Mouse (Mus musculus) fibroblast of lung, adult 2 months (primary cell): ENCODE results near the gene Esyt1.

Experiments
- DNase-seq: peaks from one replicate; pipeline ENCODE4 v3.0.0-alpha.2; 2011; ENCODE audit warnings: low read depth

Gene Esyt1

DNA sequence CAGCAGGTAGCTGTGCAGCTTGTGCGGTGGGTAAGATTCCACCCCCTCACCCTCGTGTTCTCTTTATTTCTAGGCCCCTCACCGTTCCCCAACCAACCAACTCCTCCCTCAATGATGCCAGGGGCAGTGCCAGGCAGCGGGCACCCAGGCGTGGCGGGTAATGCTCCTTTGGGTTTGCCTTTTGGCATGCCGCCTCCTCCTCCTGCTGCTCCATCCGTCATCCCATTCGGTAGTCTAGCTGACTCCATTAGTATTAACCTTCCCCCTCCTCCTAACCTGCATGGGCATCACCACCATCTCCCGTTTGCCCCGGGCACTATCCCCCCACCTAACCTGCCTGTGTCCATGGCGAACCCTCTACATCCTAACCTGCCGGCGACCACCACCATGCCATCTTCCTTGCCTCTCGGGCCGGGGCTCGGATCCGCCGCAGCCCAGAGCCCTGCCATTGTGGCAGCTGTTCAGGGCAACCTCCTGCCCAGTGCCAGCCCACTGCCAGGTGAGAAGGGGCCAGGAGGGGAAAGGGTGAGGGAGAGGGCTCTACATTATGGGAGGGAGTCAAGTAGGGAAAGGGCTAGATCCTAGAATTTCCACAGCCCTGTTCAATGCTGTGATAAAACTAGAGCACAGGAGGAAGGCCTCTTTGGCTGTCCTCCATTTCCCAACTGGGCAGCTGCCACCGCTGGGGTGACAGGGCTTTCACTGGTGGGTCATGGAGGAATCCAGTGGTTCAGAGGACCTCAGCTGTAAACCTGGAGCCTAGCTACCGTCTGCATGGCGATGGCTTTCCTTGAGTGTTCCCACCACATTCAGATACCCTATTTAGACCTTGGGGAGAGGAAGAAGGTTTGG lies 37.6 kb downstream of the Esyt1 start:
- no peak for DNase-seq

DNA sequence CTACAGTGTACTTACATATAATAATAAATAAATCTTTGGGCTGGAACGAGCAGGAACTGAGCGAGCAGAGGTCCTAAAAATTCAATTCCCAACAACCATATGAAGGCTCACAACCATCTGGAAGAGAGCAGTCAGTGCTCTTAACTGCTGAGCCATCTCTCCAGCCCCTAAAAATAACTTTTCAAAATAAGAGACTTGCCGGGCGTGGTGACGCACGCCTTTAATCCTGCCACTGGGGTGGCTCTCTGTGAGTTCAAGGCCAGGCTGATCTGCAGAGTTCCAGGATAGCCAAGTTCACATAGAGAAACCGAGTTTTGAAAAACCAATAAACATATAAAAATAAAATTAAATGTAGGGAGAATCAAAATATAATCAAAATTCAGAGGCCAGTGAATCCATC lies 39.3 kb downstream of the Esyt1 start:
- no peak for DNase-seq

DNA sequence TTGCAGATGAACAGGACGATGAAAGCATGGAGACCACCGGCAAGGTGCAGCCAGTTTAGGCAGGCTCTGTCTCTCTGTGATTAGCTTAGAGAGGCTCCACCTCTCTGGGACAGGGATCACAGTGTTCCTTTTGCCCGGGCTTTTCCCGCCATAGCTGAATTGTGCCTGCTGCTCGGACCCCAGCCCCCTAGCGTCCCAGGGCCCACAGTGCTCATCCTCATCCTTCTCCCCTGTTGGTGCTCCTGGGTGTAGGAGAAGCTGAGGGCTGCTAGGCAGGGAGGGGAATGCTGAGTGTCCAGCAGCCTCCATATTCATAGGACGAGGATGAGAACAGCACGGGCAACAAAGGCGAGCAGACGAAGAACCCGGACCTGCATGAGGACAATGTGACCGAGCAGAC lies 51.3 kb downstream of the Esyt1 start:
- no peak for DNase-seq

DNA sequence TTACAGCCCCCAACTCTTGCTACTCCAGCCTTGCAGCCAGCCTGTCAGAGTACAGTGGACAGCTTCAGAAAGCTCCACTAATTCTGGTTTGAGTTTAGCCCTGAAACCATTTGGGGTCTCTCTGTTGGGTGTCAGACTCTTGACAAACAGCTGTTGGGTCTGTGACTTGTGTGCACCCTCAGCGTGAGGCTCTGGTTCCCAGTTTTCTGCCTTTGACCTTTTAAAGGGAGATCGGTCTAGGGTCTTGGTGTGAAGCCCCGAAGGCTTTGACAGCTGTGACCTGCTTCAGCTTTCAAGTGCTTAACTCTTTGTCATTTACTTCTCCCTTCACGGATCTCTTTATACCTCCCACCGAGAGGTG lies 65.4 kb downstream of the Esyt1 start:
- no peak for DNase-seq
